In the genomic region with DNA sequence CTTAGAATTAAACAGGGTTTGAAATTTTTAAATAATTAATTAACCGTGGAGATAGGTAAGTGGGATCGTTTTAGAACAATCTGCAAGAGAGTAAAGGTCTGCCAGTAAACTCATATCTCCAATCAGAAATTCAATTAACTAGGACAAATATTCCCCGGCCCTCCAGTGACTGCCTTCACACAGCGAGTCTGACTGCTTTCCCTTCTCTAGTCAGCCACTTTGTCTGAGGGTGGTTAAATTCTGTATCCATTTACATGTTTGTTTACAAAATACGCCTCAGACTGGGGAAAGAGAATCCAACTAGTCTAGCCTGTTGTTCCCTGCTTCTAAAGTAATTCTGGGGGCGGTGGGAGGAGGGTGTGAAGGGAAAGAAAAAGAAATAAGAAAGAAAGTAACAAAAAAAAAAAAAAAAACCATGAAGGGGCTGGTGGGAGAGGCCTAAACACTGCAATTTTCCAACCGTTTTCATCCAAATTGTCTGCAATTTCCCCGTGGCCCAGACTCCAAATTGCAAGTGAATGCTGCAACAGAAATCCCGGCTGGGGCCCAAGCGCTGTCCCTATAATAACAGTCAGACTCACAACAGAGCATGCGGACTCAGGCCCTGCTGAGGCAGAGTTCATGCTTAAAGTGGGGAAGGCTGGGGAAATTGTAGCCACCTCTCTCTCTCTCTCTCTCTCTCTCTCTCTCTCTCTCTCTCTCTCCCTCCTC, we compare ENCODE assay signal across 20 mouse cellular contexts.
DNase-seq lines count a peak whose midpoint lies in the region; ATAC-seq and TF ChIP-seq lines count a peak whose summit lies in the region.
"Had no signal": no experiment of that assay in that cellular context is flagged by ENCODE, and none has a peak within 500 bp of the region (broad histone marks: within the 10 kb centered on the region; RNA-seq: fewer than 3 reads in every experiment).

No protein-coding gene starts in this region.

- no peak for TF ChIP-seq CTCF in cerebellum, adult 2 months (IDR thresholded peaks at IDR 0.05; ENCODE audit: borderline replicate concordance, insufficient read depth, low read depth, low read length)

- H3K36me3 ChIP-seq in hindbrain, embryonic 12.5 days = no peaks in the 10 kb centered on the region
- no peaks in the 10 kb centered on the region for H3K36me3 ChIP-seq in hindbrain, embryonic 11.5 days (ENCODE audit: control insufficient read depth, insufficient read depth, low read length)
- no peaks in the 10 kb centered on the region for H3K36me3 ChIP-seq in embryonic facial prominence, embryonic 14.5 days (ENCODE audit: control insufficient read depth, insufficient read depth, low read length)
- H3K36me3 ChIP-seq: heart, embryonic 13.5 days; liver, embryonic 13.5 days had no signal

- no peak for TF ChIP-seq POLR2A in cerebellum, adult 2 months (IDR thresholded peaks at IDR 0.05; ENCODE audit: borderline replicate concordance, insufficient read depth, low read length)

- no peaks in the 10 kb centered on the region for H3K9me3 ChIP-seq in hindbrain, embryonic 12.5 days (replicated peaks)
- H3K9me3 ChIP-seq in hindbrain, embryonic 11.5 days (ENCODE audit: control insufficient read depth, low read length) = no peaks in the 10 kb centered on the region
- H3K9me3 ChIP-seq in embryonic facial prominence, embryonic 14.5 days (ENCODE audit: control insufficient read depth, low read length) = no peaks in the 10 kb centered on the region
- H3K9me3 ChIP-seq: heart, embryonic 13.5 days; liver, embryonic 13.5 days had no signal

- H3K4me3 ChIP-seq in hindbrain, embryonic 12.5 days = no peak overlapping the region
- H3K4me3 ChIP-seq in hindbrain, embryonic 11.5 days (ENCODE audit: low read depth, low read length) = no peak overlapping the region
- no peak overlapping the region for H3K4me3 ChIP-seq in embryonic facial prominence, embryonic 14.5 days (ENCODE audit: low read depth, low read length)
- H3K4me3 ChIP-seq in cerebellum, adult 2 months (replicated peaks; ENCODE audit: insufficient read depth, low read depth, low read length) = no peak overlapping the region
- H3K4me3 ChIP-seq: gastrocnemius, adult 2 months; heart, embryonic 13.5 days; left cerebral cortex, adult 2 months; liver, embryonic 13.5 days; megakaryocyte, embryonic 14.5 days had no signal

- H3K27me3 ChIP-seq in hindbrain, embryonic 12.5 days = no peaks in the 10 kb centered on the region
- H3K27me3 ChIP-seq in hindbrain, embryonic 11.5 days (ENCODE audit: control insufficient read depth, insufficient read depth, low read length) = no peaks in the 10 kb centered on the region
- H3K27me3 ChIP-seq in embryonic facial prominence, embryonic 14.5 days (replicated peaks; ENCODE audit: control insufficient read depth, insufficient read depth, low read length) = no peaks in the 10 kb centered on the region
- no peaks in the 10 kb centered on the region for H3K27me3 ChIP-seq in cerebellum, adult 2 months (ENCODE audit: control insufficient read depth, insufficient read depth, low read length)
- H3K27me3 ChIP-seq: liver, embryonic 13.5 days; Patski had no signal

- peaks cover 12% of the 10 kb centered on the region; the same call in 1 of the 2 replicates for H3K4me1 ChIP-seq in hindbrain, embryonic 12.5 days
- H3K4me1 ChIP-seq in hindbrain, embryonic 11.5 days (replicated peaks; ENCODE audit: control insufficient read depth, insufficient read depth, low read length) = no peaks in the 10 kb centered on the region
- H3K4me1 ChIP-seq in embryonic facial prominence, embryonic 14.5 days (ENCODE audit: control insufficient read depth, insufficient read depth, low read length) = peaks cover 6% of the 10 kb centered on the region; the same call in 1 of the 2 replicates
- no peaks in the 10 kb centered on the region for H3K4me1 ChIP-seq in cerebellum, adult 2 months (ENCODE audit: control insufficient read depth, insufficient read depth, low read length)
- H3K4me1 ChIP-seq: heart, embryonic 13.5 days; liver, embryonic 13.5 days; megakaryocyte, embryonic 14.5 days had no signal

- no peak overlapping the region for H3K9ac ChIP-seq in hindbrain, embryonic 12.5 days
- no peak overlapping the region for H3K9ac ChIP-seq in hindbrain, embryonic 11.5 days (ENCODE audit: low read depth, low read length)
- no peak overlapping the region for H3K9ac ChIP-seq in embryonic facial prominence, embryonic 14.5 days (ENCODE audit: low read depth, low read length)
- H3K9ac ChIP-seq: heart, embryonic 13.5 days; liver, embryonic 13.5 days had no signal

- H3K27ac ChIP-seq in hindbrain, embryonic 12.5 days = peak overlapping the region; percentile 48; the same call in 1 of the 2 replicates
- H3K27ac ChIP-seq in hindbrain, embryonic 11.5 days (ENCODE audit: low read depth, low read length) = no peak overlapping the region
- H3K27ac ChIP-seq in embryonic facial prominence, embryonic 14.5 days (replicated peaks; ENCODE audit: low read depth, low read length) = no peak overlapping the region
- H3K27ac ChIP-seq in cerebellum, adult 2 months (ENCODE audit: insufficient read depth, low read length) = no peak overlapping the region
- H3K27ac ChIP-seq: gastrocnemius, adult 2 months; heart, embryonic 13.5 days; left cerebral cortex, adult 2 months; liver, embryonic 13.5 days had no signal

- no peak overlapping the region for H3K4me2 ChIP-seq in hindbrain, embryonic 12.5 days (replicated peaks)
- H3K4me2 ChIP-seq in hindbrain, embryonic 11.5 days (replicated peaks; ENCODE audit: low read depth, low read length) = no peak overlapping the region
- no peak overlapping the region for H3K4me2 ChIP-seq in embryonic facial prominence, embryonic 14.5 days (ENCODE audit: low read depth, low read length)
- H3K4me2 ChIP-seq: heart, embryonic 13.5 days; liver, embryonic 13.5 days had no signal

- 29% methylated on average over 11 of the region's 11 CpGs for WGBS in hindbrain, embryonic 12.5 days
- 32% methylated on average over 11 of the region's 11 CpGs for WGBS in hindbrain, embryonic 11.5 days
- 16% methylated on average over 10 of the region's 11 CpGs for WGBS in embryonic facial prominence, embryonic 14.5 days
- WGBS in cerebellum, adult 2 months = 74% methylated on average over 11 of the region's 11 CpGs

- ATAC-seq in hindbrain, embryonic 12.5 days (ENCODE audit: low FRiP score) = no peak
- ATAC-seq in hindbrain, embryonic 11.5 days (ENCODE audit: low FRiP score) = no peak
- peak; percentile 44; the same call in 1 of the 2 replicates for ATAC-seq in embryonic facial prominence, embryonic 14.5 days (ENCODE audit: low read depth)
- ATAC-seq: Patski had no signal

- DNase-seq in hindbrain, embryonic 11.5 days (ENCODE audit: low spot score) = no peak
- DNase-seq in testis, postnatal 14 days (ENCODE audit: low spot score) = peak; percentile 19
- no peak for DNase-seq in testis, postnatal 10 days (ENCODE audit: low spot score)
- DNase-seq in embryonic facial prominence, embryonic 14.5 days (ENCODE audit: low spot score) = peak; percentile 80
- no peak for DNase-seq in urinary bladder, postnatal 36 days (ENCODE audit: low spot score in 2 of 2)
- no peak for DNase-seq in cerebellum, adult 2 months
- DNase-seq: adrenal gland, postnatal 25 days; cerebellum, adult 9-11 months; gastrocnemius, adult 2 months; heart, postnatal 4 days; kidney, adult 11 months; kidney, postnatal 10 days; liver, embryonic 13.5 days; lung, postnatal 10 days; thymus, adult 2 months had no signal

Comparison
In these comparisons a context has a peak if more than half of its experiments do, and no peak if none do; other contexts are left out.
1. DNase-seq: peak in testis, postnatal 14 days (single experiment) and embryonic facial prominence, embryonic 14.5 days (single experiment); none in hindbrain, embryonic 11.5 days (single experiment), testis, postnatal 10 days (single experiment), urinary bladder, postnatal 36 days (0 of 2) and cerebellum, adult 2 months (0 of 2).